Mouse (Mus musculus) testis, adult 2 months (tissue): ENCODE measurements around the gene Ugt1a10.
"Not testable (repeated sequence)": the region's sequence is repeated elsewhere in the genome, so short reads cannot be mapped to it uniquely, and the experiment has no call there.

Experiments used
- CTCF ChIP-seq: fragments of 200-500 bp; IDR thresholded peaks from 2 replicates; pipeline ENCODE4 v1.5.1; 2012; ENCODE audit warnings: low read depth, mild to moderate bottlenecking, inconsistent platforms, low read length, moderate library complexity; ENCODE audit not compliant: control insufficient read depth, insufficient read depth, insufficient replicate concordance
- POLR2A ChIP-seq: fragments of 200-500 bp; IDR thresholded peaks from 2 replicates; pipeline ENCODE4 v1.6.1; 2012; ENCODE audit warnings: low read depth, mild to moderate bottlenecking, inconsistent platforms, low read length, moderate library complexity; ENCODE audit not compliant: control insufficient read depth

DNA sequence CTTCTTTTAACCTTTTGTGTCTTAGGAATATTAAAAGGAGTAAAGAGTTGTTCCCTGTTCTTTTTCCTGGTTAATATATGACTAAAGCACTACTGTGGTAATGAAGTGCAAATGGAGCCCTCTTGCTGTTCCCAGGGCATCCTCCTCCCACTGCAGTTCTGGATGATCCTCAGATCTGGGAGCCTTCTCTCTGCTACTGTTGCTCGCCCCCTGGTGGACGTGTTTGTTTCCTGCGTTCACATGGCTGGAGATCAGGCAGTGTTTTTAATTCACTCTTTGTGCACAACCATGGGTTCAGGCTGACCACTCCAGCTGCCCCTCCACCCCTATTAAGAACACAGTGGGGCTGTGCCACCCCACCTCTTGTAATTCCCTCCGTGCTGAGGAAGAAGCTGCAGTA lies 65.4 kb downstream of the Ugt1a10 start:
- TF ChIP-seq CTCF, POLR2A: not testable (repeated sequence)
